Mouse (Mus musculus): ENCODE measurements around the gene Hddc2. TPM values are rescaled to one million over a fixed set of nuclear protein-coding genes. Genes with fewer than 3 reads are reported as not detected.

The Hddc2 gene
- total RNA-seq, 1 experiment: 35.4 TPM

DNA sequence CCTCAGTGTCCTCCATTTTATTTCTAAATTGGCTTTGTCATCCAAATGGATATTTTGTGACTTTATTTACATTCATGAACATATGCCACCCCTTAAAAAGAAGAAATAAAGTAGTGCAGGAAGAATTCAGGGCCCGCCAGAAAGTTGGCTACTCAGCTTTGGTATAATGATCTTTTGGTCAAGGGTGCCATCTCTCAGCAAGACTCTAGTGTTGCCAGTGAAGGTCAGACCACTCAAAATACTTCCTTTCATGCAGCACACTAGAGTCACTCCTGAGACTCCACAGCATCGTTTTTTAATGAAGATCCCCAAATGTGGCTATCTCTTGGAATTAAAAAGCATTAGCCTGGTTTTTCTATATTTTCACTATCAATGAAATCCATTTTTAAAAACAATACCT, 14.9 kb upstream of the Hddc2 start:
- H3K36me3 ChIP-seq (ENCODE audit: control insufficient read depth, insufficient read depth, low read length, poor library complexity, severe bottlenecking): no peaks in the 10 kb centered on the region
- in situ Hi-C loops (cut with MboI; ENCODE audit: low sequenced_read_pairs in 2 of 2, unreplicated experiment in 2 of 2): no loop called here
- TF ChIP-seq HCFC1 (IDR thresholded peaks at IDR 0.05; ENCODE audit: borderline replicate concordance, insufficient read depth, low read length) (no peak), ZNF384 (IDR thresholded peaks at IDR 0.05; ENCODE audit: low read depth, low read length) (no peak), MAFK (IDR thresholded peaks at IDR 0.05; ENCODE audit: insufficient read depth, low read depth, low read length) (no peak), ZC3H11A (IDR thresholded peaks at IDR 0.05; ENCODE audit: borderline replicate concordance, low read depth, low read length) (no peak), CHD2 (IDR thresholded peaks at IDR 0.05; ENCODE audit: low read depth, low read length) (no peak)
- no peaks in the 10 kb centered on the region for H3K9me3 ChIP-seq (ENCODE audit: control insufficient read depth, insufficient read depth, low read depth, low read length)
- no peak overlapping the region for H3K9ac ChIP-seq (ENCODE audit: insufficient read depth, low read depth, low read length, poor library complexity, severe bottlenecking)
- no peaks in the 10 kb centered on the region for H3K4me1 ChIP-seq (ENCODE audit: control insufficient read depth in 2 of 2, insufficient read depth in 2 of 2, low read length in 2 of 2, poor library complexity in 1 of 2)
- H3K4me3 ChIP-seq (ENCODE audit: insufficient read depth in 1 of 2, low read depth in 1 of 2, low read length in 2 of 2, poor library complexity in 1 of 2, severe bottlenecking in 1 of 2): no peak overlapping the region
- DNase-seq (ENCODE audit: low read depth, low spot score): no peak
- no peak overlapping the region for H3K27ac ChIP-seq (ENCODE audit: insufficient read depth, low read depth, low read length, poor library complexity, severe bottlenecking)

DNA sequence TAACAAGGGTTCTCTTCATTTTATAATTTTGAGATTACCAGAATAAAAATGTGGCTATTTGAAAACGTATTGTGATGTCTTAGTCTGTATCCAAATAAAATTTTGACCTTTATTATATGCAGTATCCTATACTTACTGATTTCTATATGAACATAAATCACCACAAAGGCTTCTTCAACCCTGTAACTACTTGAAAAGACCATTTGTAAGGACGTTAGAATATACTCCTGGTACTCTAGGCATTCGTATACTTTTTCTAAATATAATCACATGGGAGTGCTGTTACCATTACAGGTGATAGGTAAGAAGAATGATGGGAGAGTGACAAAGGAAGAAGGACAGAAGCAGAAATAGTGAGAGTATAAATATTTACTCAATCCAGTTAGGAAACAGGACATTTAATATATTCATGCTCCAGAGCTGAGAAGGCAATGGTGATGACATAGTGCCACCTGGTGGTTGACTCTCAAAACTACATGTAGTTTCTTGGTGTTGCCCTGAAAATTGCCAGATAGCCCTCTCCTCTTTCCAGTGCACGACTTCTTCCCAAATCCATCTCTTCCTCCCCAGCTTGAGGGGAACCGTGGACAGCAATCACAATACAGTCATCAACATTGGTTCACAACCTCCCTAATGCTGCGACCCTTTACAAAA, 14.1 kb upstream of the Hddc2 start:
- no peaks in the 10 kb centered on the region for H3K36me3 ChIP-seq (ENCODE audit: control insufficient read depth, insufficient read depth, low read length, poor library complexity, severe bottlenecking)
- H3K9ac ChIP-seq (ENCODE audit: insufficient read depth, low read depth, low read length, poor library complexity, severe bottlenecking): no peak overlapping the region
- TF ChIP-seq ZC3H11A (IDR thresholded peaks at IDR 0.05; ENCODE audit: borderline replicate concordance, low read depth, low read length) (peak; percentile 93), MAFK (IDR thresholded peaks at IDR 0.05; ENCODE audit: insufficient read depth, low read depth, low read length) (no peak)
- H3K4me3 ChIP-seq (ENCODE audit: insufficient read depth in 1 of 2, low read depth in 1 of 2, low read length in 2 of 2, poor library complexity in 1 of 2, severe bottlenecking in 1 of 2): no peak overlapping the region
- no peaks in the 10 kb centered on the region for H3K9me3 ChIP-seq (ENCODE audit: control insufficient read depth, insufficient read depth, low read depth, low read length)
- in situ Hi-C loops (cut with MboI; ENCODE audit: low sequenced_read_pairs in 2 of 2, unreplicated experiment in 2 of 2): no loop called here
- no peak for DNase-seq (ENCODE audit: low read depth, low spot score)
- no peak overlapping the region for H3K27ac ChIP-seq (ENCODE audit: insufficient read depth, low read depth, low read length, poor library complexity, severe bottlenecking)
- no peaks in the 10 kb centered on the region for H3K4me1 ChIP-seq (ENCODE audit: control insufficient read depth in 2 of 2, insufficient read depth in 2 of 2, low read length in 2 of 2, poor library complexity in 1 of 2)

DNA sequence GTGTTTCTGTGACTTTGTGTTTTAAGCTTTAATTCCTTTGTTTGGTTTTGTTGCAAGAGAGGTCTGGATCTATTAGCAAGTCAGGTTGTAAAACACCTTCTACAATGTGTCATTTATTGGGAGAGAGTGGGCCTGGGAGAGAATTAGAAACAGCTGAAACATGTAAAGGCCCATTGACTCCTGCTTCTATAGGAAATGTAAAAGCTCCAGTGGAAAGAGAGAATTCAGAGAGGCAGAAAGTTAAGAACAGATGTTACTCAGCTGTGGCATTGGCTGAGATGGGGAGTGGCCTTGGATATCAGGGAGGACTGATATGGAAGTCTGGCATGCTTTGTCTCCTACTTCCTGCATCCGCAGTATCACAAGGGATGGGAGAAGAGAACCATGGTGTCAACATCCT, 12.9 kb upstream of the Hddc2 start:
- TF ChIP-seq CHD2 (IDR thresholded peaks at IDR 0.05; ENCODE audit: low read depth, low read length) (no peak), ZC3H11A (IDR thresholded peaks at IDR 0.05; ENCODE audit: borderline replicate concordance, low read depth, low read length) (no peak), HCFC1 (IDR thresholded peaks at IDR 0.05; ENCODE audit: borderline replicate concordance, insufficient read depth, low read length) (no peak), MAFK (IDR thresholded peaks at IDR 0.05; ENCODE audit: insufficient read depth, low read depth, low read length) (no peak), ZNF384 (IDR thresholded peaks at IDR 0.05; ENCODE audit: low read depth, low read length) (no peak)
- Histone ChIP-seq H3K9ac (ENCODE audit: insufficient read depth, low read depth, low read length, poor library complexity, severe bottlenecking) (no peak overlapping the region), H3K4me3 (ENCODE audit: insufficient read depth in 1 of 2, low read depth in 1 of 2, low read length in 2 of 2, poor library complexity in 1 of 2, severe bottlenecking in 1 of 2) (no peak overlapping the region), H3K9me3 (ENCODE audit: control insufficient read depth, insufficient read depth, low read depth, low read length) (no peaks in the 10 kb centered on the region), H3K36me3 (ENCODE audit: control insufficient read depth, insufficient read depth, low read length, poor library complexity, severe bottlenecking) (no peaks in the 10 kb centered on the region), H3K27ac (ENCODE audit: insufficient read depth, low read depth, low read length, poor library complexity, severe bottlenecking) (no peak overlapping the region), H3K4me1 (ENCODE audit: control insufficient read depth in 2 of 2, insufficient read depth in 2 of 2, low read length in 2 of 2, poor library complexity in 1 of 2) (no peaks in the 10 kb centered on the region)
- in situ Hi-C loops (cut with MboI; ENCODE audit: low sequenced_read_pairs in 2 of 2, unreplicated experiment in 2 of 2): loop anchor here (10.0 to 25.0 kb wide), 3 partner anchors 455 to 688 kb away; partner anchors contain the start of genes Hey2 (in 2 of the 2) and Trmt11 (in 1 of the 2)
- no peak for DNase-seq (ENCODE audit: low read depth, low spot score)

DNA sequence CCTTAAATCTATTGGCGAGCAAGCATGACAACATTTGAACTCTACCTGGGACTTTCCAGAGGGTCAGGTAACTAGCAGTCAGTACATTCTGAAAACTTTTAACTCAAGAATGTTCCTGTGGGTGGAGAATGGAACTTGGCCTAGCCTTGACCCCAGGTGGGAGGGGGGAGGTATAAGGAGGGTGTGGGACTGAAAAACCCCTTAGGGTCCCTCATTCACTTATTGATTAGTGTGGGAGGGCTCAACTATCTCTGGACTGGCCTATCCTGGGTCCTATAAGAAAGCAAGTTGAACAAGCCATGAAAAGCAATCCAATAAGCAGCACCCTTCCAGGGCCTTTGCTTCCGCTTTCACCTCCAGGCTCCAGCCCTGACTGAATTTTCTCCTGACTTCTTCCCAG, 9.7 kb upstream of the Hddc2 start:
- H3K4me3 ChIP-seq (ENCODE audit: insufficient read depth in 1 of 2, low read depth in 1 of 2, low read length in 2 of 2, poor library complexity in 1 of 2, severe bottlenecking in 1 of 2): no peak overlapping the region
- no peaks in the 10 kb centered on the region for H3K36me3 ChIP-seq (ENCODE audit: control insufficient read depth, insufficient read depth, low read length, poor library complexity, severe bottlenecking)
- H3K9me3 ChIP-seq (ENCODE audit: control insufficient read depth, insufficient read depth, low read depth, low read length): no peaks in the 10 kb centered on the region
- TF ChIP-seq CHD2 (IDR thresholded peaks at IDR 0.05; ENCODE audit: low read depth, low read length) (no peak), ZC3H11A (IDR thresholded peaks at IDR 0.05; ENCODE audit: borderline replicate concordance, low read depth, low read length) (no peak), HCFC1 (IDR thresholded peaks at IDR 0.05; ENCODE audit: borderline replicate concordance, insufficient read depth, low read length) (no peak), MAFK (IDR thresholded peaks at IDR 0.05; ENCODE audit: insufficient read depth, low read depth, low read length) (no peak), ZNF384 (IDR thresholded peaks at IDR 0.05; ENCODE audit: low read depth, low read length) (no peak)
- in situ Hi-C loops (cut with MboI; ENCODE audit: low sequenced_read_pairs in 2 of 2, unreplicated experiment in 2 of 2): loop anchor here (10.0 to 25.0 kb wide), 3 partner anchors 459 to 691 kb away; partner anchors contain the start of genes Hey2 (in 2 of the 2) and Trmt11 (in 1 of the 2)
- no peak overlapping the region for H3K27ac ChIP-seq (ENCODE audit: insufficient read depth, low read depth, low read length, poor library complexity, severe bottlenecking)
- H3K9ac ChIP-seq (ENCODE audit: insufficient read depth, low read depth, low read length, poor library complexity, severe bottlenecking): no peak overlapping the region
- no peaks in the 10 kb centered on the region for H3K4me1 ChIP-seq (ENCODE audit: control insufficient read depth in 2 of 2, insufficient read depth in 2 of 2, low read length in 2 of 2, poor library complexity in 1 of 2)
- no peak for DNase-seq (ENCODE audit: low read depth, low spot score)
